Mouse (Mus musculus) lung, postnatal 0 days (tissue): ENCODE measurements around the gene Ankzf1.

Experiments used
- CTCF ChIP-seq: IDR thresholded peaks from 2 replicates; pipeline ENCODE4 v1.5.1; 2016; ENCODE audit warnings: antibody characterized with exemption, mild to moderate bottlenecking
- EP300 ChIP-seq: IDR thresholded peaks from 2 replicates; pipeline ENCODE4 v1.6.1; 2016; ENCODE audit warnings: antibody characterized with exemption, mild to moderate bottlenecking, control low read depth

- TF ChIP-seq CTCF (no peak), EP300 (no peak)
Measured at GRCm38 (mm10) chr1:75231224-75231623, 39.3 kb downstream of the Ankzf1 start.
